Mouse (Mus musculus): ENCODE data around the gene Avil. TPM values are rescaled to one million over a fixed set of nuclear protein-coding genes. Genes with fewer than 3 reads are reported as not detected.
"Not testable (repeated sequence)": the region's sequence is repeated elsewhere in the genome, so short reads cannot be mapped to it uniquely, and the experiment has no call there.

Avil gene
- total RNA-seq, 2 experiments from 2014 or later: 0.35 to 0.40 TPM

DNA sequence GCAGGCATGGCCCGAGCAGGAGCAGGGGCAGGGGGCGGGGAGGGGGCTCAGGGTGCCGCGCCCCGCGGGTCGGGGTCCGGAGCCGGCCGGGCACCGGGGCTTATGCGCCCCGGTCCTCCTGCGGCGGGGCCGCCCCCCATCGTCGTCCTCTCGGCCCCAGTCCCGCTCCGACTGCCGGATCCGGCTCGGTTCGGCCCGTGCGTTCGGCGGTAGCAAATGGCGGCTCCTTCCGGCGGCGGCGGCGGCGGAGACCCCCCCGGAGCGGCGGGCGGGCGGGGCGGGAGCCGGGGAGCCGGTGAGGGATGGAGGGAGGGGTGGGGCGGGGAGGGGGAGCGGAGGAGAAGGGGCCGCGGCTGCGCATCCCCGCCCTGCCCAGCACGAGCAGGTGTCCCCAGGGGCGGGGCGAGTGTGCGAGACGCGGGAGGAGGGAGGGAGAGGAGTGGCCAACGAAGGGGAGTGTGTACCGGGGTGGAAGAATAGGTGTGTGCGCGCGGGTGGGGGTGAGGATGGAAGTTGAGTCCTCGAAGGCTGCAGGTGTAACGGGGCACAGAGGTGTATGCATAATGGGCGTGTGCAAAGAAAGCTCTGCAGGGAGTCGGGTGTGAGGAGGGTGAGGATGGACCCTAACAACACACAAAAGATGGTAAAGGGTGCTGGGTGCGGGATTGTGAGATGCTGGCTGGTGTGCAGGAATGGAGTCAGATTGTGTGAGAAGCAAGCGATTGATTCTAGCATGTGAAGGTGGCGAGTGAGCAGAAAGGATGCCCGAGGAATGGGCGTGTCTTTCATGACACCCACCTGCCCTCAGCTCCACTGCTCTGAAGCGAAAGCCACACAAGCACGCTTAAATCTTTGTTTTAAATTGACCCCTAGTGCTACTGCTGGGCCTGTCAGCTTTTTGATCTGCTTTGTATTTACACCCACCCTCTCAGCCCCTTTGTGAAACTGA lies 59.7 kb downstream of the Avil start, which contains the start of gene March9:
Gene March9, minus strand, starts transcription at position 217 of the 949 bp plus-strand sequence.
- peak; percentile 73 to 78 for DNase-seq

- DNase-seq: no peak
Observed at GRCm38 (mm10) chr10:127061085-127061484, 60.6 kb downstream of the Avil start.

- no peak for DNase-seq
Observed at GRCm38 (mm10) chr10:127061513-127061912, 61.0 kb downstream of the Avil start.

- not testable (repeated sequence) for DNase-seq
Observed at GRCm38 (mm10) chr10:127062101-127062500, 61.6 kb downstream of the Avil start.

- no peak for DNase-seq
Observed at GRCm38 (mm10) chr10:127062503-127062902, 62.0 kb downstream of the Avil start.

DNA sequence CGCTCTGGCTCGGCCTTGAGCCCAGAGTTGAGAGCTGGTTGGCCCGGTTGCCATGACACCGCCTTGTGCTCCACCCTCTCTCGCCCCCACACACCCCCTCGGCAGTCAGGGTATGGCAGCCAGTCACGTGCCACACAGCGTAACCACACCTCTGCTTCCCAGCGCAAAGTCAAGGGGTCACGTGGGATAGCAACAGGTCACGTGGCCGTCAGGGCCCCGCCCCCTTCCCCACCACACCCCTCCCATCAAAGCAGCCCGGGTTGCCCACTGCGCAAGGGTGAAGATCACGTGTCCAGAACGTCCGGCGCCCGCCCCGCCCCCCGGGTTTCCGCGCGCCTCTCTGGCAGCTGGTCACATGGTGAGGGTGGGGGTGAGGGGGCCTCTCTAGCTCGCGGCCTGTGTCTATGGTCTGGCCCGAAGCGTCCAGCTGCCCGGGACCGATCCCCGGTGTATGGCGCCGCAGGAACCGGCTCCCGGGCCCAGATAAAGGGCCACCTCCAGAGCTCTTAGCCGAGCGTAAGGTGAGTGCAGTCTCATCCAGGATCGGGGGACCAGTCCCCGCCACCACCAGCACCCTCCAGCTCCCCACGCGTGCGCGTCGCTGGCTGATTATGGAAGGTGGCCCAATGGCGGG lies 62.8 kb downstream of the Avil start, which contains the start of gene Cdk4:
Gene Cdk4, plus strand, starts transcription at position 296 of the 634 bp plus-strand sequence.
- peak; percentile 99 for DNase-seq

GRCm38 (mm10) chr10:127063913-127064870 lies 63.7 kb downstream of the Avil start:
- DNase-seq: no peak

- DNase-seq: no peak
Observed at GRCm38 (mm10) chr10:127065981-127066380, 65.5 kb downstream of the Avil start.

DNA sequence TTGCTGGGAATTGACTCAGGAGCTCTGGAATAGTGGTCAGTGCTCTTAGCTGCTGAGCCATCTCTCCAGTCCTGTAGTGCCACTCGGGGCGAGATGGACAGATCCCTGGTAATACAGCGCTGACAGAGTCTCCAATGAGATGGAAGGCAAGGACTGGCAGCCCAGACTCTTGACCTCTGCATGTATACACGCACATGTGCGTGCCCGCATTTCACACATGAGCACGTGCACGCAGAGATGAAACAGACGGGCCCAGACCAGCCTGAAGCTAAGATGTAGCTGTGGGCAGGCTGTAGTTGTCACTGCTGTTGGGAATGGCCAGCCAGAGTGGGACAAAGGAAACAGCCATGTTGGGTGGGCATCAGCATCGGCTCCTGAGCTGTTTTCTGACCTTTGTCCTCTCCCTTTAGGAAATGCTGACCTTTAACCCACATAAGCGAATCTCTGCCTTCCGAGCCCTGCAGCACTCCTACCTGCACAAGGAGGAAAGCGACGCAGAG lies 66.1 kb downstream of the Avil start:
- DNase-seq: no peak

GRCm38 (mm10) chr10:127068360-127069038 lies 68.0 kb downstream of the Avil start:
- no peak for DNase-seq

GRCm38 (mm10) chr10:127069281-127070189 lies 69.0 kb downstream of the Avil start:
- no peak for DNase-seq

Small RNAs within 50 kb of the gene (microRNA-seq; reads per million reads assigned to microRNA genes)
- 20.0 to 94.8 reads per million in 2 experiments for gene Mir26a-2
- gene Mir546: 0 to 0.30 reads per million in 2 experiments

Other genes with a start within 250 kb of the Avil start
- 1 to 10 TPM; 9.2 to 9.5 TPM for gene Atp23, start 99.4 kb upstream of the Avil start, total RNA-seq (2021)
- 100 to 1,000 TPM; 103 to 114 TPM for gene Ctdsp2, start 22.0 kb upstream of the Avil start, total RNA-seq (2021)
- 10 to 100 TPM; 25.8 to 28.0 TPM for gene Tsfm, start 30.1 kb downstream of the Avil start, total RNA-seq (2021)
- gene Mettl1, start 40.7 kb downstream of the Avil start, total RNA-seq (2021): 10 to 100 TPM; 12.0 to 12.6 TPM
- under 1 TPM; 0.27 to 0.30 TPM for gene Eef1akmt3, start 40.8 kb downstream of the Avil start, total RNA-seq (2021)
- 1 to 10 TPM; 1.6 to 1.7 TPM for gene Cyp27b1, start 47.5 kb downstream of the Avil start, total RNA-seq (2021)
- gene March9, start 59.5 kb downstream of the Avil start, total RNA-seq (2021): 10 to 100 TPM; 21.3 to 21.6 TPM
- 10 to 100 TPM; 93.5 to 97.5 TPM for gene Cdk4, start 62.8 kb downstream of the Avil start, total RNA-seq (2021)
- 10 to 100 TPM; 57.4 to 61.5 TPM for gene Tspan31, start 69.6 kb downstream of the Avil start, total RNA-seq (2021)
- gene Agap2, start 74.6 kb downstream of the Avil start, total RNA-seq (2021): 100 to 1,000 TPM; 778 to 800 TPM
- gene Os9, start 120.4 kb downstream of the Avil start, total RNA-seq (2021): 10 to 100 TPM; 97.5 to 99.3 TPM
- 100 to 1,000 TPM; 115 to 123 TPM for gene B4galnt1, start 164.5 kb downstream of the Avil start, total RNA-seq (2021)
- gene Slc26a10, start 179.9 kb downstream of the Avil start, total RNA-seq (2021): 10 to 100 TPM; 15.6 to 27.2 TPM
- gene Arhgef25, start 189.4 kb downstream of the Avil start, total RNA-seq (2021): 100 to 1,000 TPM; 359 to 363 TPM
- 100 to 1,000 TPM; 238 TPM for gene Dtx3, start 195.0 kb downstream of the Avil start, total RNA-seq (2021)
- 10 to 100 TPM; 91.1 to 95.7 TPM for gene Pip4k2c, start 210.9 kb downstream of the Avil start, total RNA-seq (2021)